Mouse (Mus musculus): ENCODE results near the gene Dis3.
"Not testable (repeated sequence)": the region's sequence is repeated elsewhere in the genome, so short reads cannot be mapped to it uniquely, and the experiment has no call there.

Dis3 gene

DNA sequence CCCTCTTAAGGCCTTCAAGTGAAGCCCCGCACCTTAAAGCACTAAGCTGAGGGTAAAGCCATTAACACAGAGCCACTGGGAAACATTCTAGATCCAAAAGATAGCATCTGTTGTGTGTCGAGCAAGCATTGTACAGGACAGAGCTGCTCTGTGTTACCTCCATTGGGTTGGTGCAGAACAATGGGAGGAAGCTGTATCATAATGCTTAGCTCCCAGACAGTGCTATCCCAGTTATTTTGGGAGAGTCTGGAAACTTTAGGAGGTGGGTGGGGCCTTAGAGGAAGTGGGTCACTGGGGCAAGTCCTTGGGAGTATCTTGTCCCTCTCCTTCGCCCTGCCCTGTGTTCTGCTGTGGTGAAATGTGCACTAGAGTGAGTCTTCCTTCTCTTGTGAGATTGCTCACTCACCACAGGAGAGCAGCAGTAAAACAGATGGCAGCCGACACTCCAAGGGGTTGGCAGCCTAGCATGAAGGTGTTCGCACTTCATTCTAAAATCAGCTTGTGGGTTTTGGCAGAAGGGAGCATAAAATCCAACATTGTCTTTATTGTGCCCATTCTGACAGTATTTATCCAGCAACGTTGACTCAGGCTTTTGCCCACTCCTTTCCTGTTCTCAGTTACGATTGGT lies 40.5 kb downstream of the Dis3 start:
- no peak for DNase-seq

DNA sequence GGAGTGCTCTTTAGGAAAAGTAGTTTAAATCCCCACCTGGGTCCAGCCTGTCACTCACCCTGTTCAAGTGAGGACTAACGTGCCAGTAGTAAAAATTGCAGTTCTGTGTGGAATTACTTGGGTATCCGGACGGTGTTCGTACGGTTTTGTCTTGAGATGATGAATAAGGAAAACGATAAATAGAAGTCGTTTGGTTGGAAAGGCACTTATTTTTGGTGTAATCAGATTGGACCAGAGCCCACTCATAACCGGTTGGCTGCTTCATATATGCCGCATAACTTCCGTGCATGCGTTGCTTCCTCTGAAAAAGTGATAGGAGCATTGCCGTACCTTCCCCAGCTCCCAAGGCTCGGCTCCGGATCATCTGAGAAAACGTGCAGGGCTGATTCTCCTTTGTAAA lies 52.8 kb downstream of the Dis3 start:
- no peak for DNase-seq

DNA sequence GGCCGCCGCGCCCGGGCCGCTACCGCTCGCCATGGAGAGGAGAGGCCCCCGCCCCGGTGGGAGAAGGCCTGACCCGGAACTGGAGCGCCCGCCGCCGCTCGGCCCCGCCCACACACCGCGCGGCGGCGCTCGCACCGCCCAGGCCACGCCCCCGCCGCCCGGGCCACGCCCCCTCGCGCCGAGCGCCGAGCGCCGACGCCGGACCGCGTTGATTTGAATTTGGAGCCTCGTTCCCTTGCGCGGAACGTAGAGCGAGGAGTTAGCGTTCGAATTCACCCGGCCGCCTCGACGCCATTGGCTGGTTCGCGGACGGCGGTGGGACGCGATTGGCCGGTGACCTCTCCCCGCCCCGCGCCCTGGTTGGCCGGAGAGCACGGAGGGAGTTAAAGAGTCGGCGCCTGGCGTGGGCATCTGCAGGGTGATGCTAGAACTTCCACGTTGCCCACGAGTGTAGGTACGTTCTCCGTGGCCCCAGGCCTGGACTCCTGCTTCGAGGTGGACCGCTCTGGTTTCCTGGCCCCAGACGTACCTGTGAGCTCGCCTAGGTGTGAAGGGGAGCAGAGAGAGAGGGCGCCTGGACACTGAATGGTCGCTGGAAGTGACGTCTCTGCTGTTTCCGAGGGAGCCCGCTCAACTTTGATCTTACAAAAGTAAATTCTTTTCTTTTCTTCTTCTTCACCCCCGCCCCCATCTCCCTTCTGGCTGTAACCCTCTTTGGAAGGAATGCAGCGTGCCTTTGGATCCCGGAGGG lies 53.4 kb downstream of the Dis3 start, which contains the start of the genes Mzt1 and Bora:
Gene Mzt1, minus strand, starts transcription at position 104 of the 751 bp plus-strand sequence.
Gene Bora, plus strand, starts transcription at position 192 of the 751 bp plus-strand sequence.
- DNase-seq, result peak; percentile 96

DNA sequence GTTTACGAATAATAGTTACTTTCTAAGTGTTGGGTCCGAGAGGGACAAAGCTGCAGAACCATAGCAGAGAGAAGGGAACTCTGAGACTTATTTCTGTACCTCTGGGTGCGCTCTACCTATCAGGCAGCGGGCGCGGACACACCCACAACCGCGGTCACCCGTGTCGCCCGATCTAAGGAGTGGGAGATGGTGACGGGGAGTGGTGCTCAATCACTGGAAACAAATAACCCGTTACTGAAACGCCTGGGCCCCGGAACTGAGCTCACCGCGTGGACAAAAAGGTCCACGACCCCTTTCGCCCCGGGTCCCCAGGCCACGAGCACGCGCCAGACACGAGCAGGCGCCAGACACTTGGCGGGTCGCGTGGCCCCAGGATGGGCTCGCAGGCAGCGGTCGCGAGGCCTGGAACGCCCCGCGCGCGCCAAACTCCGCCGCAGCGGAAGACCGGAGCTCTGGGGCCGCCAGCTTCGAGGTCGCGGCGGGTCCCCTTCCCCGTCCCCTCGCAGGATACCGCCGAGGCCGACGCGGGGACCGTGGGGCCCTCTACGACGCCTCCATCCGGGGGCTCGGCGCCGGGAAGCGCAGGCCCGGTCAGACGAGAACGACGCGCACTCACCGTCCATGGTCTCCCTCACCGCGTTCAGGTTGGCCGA lies 54.1 kb downstream of the Dis3 start:
- DNase-seq, result peak; percentile 32

DNA sequence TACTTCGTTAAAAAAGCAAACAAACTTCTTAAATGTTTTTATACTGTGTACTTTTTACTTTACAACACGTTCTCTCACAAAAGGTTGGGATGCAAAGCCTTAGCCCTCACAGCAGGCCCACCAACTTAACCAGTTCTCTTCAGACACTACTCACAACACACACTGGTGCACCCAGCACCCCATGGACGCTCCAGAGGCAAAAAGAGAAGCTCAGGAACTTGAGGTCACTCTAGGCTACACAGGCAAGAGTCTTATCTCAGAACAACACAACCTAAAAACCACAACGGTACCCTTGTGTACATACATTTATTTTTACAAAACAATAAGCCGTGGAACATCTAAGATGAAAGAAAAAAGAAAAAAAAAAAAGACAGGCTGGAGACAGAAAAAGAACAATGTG lies 54.9 kb downstream of the Dis3 start:
- DNase-seq, result no peak

DNA sequence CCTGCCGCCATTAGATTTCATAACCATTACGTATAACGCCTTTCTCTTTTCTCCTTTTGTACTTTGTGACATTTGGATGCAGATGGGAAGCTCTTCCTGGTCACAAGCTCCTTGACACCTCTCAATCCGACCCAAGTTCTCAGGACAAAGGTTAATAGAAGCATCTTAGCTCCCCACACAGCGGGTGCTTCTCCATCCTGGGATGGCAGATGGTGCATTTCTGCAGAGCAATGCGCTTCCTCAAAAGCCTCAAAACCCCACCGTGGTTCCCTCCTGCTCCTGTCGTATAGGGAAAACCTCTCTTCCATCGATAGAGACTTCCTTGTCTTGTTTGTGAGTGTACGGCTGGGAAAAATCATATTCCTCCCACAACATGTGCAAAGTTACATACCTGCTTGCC lies 55.5 kb downstream of the Dis3 start:
- DNase-seq, result no peak

DNA sequence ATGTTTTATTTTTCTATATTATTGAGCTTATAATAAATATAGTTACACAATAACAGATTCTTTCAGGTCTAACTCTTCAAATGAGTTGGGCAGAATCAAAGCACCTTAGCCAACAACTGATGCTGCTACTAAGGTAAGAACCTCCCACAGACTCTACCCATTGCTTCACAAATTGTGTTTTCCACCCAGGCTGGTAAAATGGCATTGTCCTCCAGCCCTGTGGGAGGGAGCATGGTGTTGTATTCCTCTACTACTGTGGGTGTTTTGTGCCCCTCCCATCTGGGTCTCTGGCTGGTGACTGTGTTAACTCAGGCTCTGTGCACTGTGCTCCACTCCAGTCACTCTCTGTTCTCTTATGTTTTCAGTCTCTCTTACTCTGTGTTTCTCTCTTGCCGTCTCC lies 56.1 kb downstream of the Dis3 start:
- no peak for DNase-seq

DNA sequence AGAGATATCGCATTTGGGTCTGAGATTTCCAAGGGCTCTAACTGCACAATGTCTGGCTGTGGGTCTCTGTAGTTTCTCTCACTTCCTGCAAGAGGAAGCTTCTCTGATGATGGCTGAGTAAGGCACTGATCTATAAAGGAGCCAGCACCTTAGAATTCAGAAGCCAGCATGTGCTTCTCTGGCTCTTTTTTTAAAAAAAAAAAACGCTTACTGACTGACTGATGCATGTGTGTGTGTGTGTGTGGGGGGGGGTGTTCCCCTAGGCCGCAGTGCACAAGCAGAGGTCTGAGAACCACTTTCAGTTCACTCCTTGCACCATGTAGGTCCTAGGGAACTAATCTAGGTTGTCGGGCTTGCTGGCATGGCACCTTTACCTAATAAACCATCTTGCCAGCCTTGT lies 58.2 kb downstream of the Dis3 start:
- DNase-seq, result no peak

DNA sequence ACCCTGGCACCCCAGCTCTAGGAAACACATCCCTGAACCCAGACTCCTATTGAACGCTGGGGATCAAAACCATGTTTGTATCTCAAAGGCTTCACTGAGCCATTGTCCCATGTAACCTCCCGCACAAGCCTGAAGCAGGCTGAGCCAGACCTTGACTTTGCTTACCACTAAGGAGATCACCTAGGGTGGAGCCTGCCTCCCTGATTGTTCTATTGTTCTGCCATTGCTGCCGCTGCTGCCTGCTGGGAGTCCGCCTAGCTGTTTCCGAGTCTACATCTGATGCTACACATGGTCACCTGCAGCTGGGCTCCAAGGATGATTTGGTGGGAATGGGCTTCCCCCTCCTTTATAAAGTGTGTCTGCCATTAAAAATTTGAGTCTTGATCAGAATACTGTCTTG lies 60.3 kb downstream of the Dis3 start:
- DNase-seq, result not testable (repeated sequence)

DNA sequence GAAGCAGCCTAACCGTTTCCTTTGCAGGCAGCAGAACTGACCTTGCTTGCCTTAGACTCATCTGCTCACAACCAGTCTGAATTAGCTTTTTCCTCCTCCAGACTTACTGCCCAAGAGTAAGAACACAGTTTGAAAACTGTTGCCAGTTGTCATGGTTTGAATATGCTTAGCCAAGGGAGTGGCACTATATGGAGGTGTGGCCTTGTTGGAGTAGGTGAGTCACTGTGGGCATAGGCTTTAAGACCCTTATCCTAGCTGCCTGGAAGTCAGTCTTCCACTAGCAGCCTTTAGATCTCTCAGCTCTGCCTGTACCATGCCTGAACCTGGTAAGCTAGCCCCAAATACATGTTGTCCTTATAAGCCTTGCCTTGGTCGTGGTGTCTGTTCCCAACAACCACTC lies 61.9 kb downstream of the Dis3 start:
- no peak for DNase-seq

DNA sequence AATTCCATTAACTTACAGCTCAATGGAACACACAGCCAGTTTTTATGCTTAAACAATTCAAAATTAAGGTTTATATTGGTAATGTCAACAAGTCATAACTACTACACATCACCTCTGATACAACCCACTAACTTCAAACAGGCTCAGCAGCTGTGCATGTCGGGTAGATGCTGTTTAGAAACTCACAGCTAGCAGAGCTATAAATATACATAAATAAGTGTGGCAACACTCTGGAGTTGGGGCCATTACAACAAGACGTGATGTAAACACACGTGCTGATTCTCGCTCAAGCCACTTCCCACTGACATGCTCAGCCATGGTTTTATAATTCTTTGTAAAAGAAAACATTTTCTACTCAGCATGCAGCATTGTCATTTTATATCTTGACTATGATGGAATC lies 63.5 kb downstream of the Dis3 start:
- no peak for DNase-seq

DNA sequence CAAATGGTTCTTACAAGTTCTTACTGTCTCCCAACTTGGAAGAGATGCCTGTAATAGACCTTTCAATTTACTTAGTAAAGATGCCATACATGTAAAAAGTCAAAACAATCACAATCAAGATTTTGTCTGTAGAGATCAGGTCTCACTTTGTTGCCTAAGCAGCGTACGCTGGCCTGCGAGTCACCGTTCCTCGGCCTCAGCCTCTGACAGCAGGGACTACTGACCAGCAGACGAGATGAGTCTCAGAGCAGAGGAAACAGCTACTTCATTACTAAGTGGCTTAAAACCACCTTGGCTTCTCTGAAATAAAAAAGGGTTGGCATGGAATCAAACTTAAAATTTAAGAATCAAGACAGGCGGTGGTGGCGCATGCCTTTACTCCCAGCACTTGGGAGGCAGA lies 64.7 kb downstream of the Dis3 start:
- not testable (repeated sequence) for DNase-seq

DNA sequence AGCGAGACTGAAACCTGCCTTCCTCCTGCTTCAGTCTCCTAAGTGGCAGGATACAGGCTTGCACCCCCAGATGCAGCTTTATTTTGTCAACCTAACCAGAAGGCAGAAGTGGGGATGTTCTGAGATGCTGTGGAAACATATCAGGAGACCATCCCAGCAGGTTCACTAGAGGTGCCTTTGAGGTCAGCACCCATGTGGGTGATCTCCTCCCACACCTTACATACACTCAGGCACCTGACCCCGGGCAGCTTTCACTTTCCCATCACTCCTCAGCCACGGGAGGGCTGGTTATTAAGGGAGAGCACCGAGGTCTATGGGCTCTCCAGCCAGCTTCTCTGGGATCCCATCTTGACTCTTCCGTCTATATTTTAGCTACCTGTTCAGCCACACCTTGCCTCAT lies 67.0 kb downstream of the Dis3 start:
- DNase-seq, result no peak

DNA sequence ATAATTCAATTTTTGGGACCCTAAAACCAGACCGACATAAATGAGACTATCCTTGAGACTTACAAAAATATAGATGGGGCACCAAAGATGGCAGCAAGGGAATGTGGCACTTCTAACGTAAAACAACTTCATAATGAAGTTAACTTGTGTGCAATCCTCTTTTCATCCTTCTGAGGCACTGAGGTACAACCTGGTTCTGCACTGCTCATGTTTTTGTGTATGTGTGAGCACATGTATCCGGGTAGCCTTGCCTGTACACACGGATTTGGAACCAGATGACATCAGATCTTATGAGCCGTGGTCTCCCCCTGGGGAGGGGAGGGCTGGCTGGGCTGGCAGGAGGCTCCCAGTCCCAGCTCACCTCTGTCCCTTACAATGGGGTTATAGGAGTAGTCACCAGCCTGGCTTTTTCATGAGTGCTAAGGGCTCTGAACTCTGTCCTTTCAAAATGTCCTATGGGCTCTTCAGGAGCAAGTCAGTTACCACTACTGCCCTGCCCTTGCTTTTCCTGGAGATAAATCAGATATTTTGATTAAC lies 68.2 kb downstream of the Dis3 start:
- no peak for DNase-seq

DNA sequence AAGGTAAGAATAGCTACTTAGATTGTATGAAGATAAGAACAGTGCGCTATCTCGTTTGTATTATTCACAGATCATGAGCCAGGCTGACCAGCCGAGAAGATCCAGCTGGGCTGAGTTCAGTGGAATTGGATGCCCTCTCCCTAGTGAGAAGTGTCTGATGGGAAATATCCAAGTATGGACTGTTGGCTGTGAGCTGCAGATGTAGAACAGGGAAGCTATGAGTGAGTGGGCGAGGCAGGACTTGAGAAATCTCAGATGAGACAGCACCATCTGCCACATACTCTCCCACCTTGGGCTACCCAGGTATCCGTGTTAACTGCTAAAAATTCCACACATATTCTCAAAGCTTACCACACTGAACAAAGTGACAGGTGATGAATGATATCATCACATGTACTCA lies 69.6 kb downstream of the Dis3 start:
- no peak for DNase-seq
